Mouse (Mus musculus) lung, embryonic 14.5 days (tissue): ENCODE data around the gene Ceacam9. TPM values are rescaled to one million over a fixed set of nuclear protein-coding genes. Genes with fewer than 3 reads are reported as not detected.

Source experiments
- ATAC-seq: fragments of 200-750 bp; cut with Nextera tagmentation; 2 replicates; pipeline ENCODE4 v1.8.0; 2017; ENCODE audit warnings: mild to moderate bottlenecking, moderate TSS enrichment, moderate library complexity; ENCODE audit not compliant: insufficient read depth
- DNase-seq: peaks from one replicate; pipeline ENCODE4 v3.0.0-alpha.2; 2015
- H3K27ac ChIP-seq: fragments of 300-500 bp; sonication (generic); 2 replicates; pipeline ENCODE4 v1.5.1; 2014; ENCODE audit warnings: low read depth, mild to moderate bottlenecking, moderate library complexity
- H3K27me3 ChIP-seq: fragments of 300-500 bp; sonication (generic); 2 replicates; pipeline ENCODE4 v1.6.1; 2014; ENCODE audit warnings: low read length, control low read depth; ENCODE audit not compliant: insufficient read depth
- H3K36me3 ChIP-seq: fragments of 300-500 bp; sonication (generic); 2 replicates; pipeline ENCODE4 v1.6.1; 2014; ENCODE audit warnings: control low read depth; ENCODE audit not compliant: insufficient read depth
- H3K4me1 ChIP-seq: fragments of 300-500 bp; sonication (generic); 2 replicates; pipeline ENCODE4 v1.6.1; 2014; ENCODE audit warnings: antibody characterized with exemption, control low read depth; ENCODE audit not compliant: insufficient read depth
- H3K4me2 ChIP-seq: fragments of 300-500 bp; sonication (generic); 2 replicates; pipeline ENCODE4 v1.6.1; 2014; ENCODE audit warnings: mild to moderate bottlenecking
- H3K4me3 ChIP-seq: fragments of 300-500 bp; sonication (generic); 2 replicates; pipeline ENCODE4 v1.5.1; 2014; ENCODE audit warnings: low read depth, low read length
- H3K9ac ChIP-seq: fragments of 300-500 bp; sonication (generic); 2 replicates; pipeline ENCODE4 v1.6.1; 2014
- H3K9me3 ChIP-seq: fragments of 300-500 bp; sonication (generic); 2 replicates; pipeline ENCODE4 v1.6.1; 2016; ENCODE audit warnings: low read depth, low read length, control low read depth
- CTCF ChIP-seq: IDR thresholded peaks from 2 replicates; pipeline ENCODE4 v1.5.1; 2016; ENCODE audit warnings: antibody characterized with exemption, low read depth
- WGBS: fragments of 180-500 bp; shearing (Covaris S2); extraction: QIAGEN DNeasy Blood & Tissue Kit; methylation state at CpG from one replicate; pipeline ENCODE4 v1.1.7; 2014; 5-methylcytosine and 5-hydroxymethylcytosine counted together
- polyA plus RNA-seq: library from polyadenylated mRNA; unstranded; fragments of >200 nt; fragmentation: Nextera tagmentation; extraction: Ambion mirVana; gene quantifications from 2 replicates; pipeline ENCODE4 v1.2.1, GENCODE M21; 2014

Ceacam9 gene
- polyA plus RNA-seq, 1 experiment from 2014 or later = not detected

DNA sequence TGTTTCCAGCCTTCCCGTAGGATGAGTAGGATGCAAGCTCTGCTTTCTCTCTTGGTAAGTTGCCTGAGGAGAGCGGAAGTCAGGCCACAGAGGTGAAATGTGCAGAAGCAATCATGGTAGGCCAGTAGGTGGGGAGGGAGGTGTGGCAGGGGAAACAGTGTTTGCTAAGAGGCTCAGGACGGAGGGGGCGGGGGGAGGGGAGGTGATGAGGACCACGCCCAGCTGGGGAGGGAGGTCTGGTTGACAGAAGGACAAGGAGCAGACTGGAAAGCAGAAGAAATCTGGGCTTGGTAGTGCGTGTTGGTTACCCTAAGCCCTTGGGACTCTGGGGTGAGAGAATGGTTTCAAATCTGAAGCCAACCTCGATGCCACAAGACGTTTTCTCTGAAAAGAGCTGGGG, 38.6 kb downstream of the Ceacam9 start:
- Histone ChIP-seq H3K27ac (no peak overlapping the region), H3K4me2 (no peak overlapping the region), H3K9ac (no peak overlapping the region), H3K36me3 (no peaks in the 10 kb centered on the region), H3K27me3 (no peaks in the 10 kb centered on the region), H3K4me3 (no peak overlapping the region), H3K9me3 (no peaks in the 10 kb centered on the region), H3K4me1 (peaks cover 6% of the 10 kb centered on the region)
- WGBS = 17% methylated on average over 8 of the region's 8 CpGs
- DNase-seq (peak; percentile 39), ATAC-seq (no peak)
- TF ChIP-seq CTCF = no peak

DNA sequence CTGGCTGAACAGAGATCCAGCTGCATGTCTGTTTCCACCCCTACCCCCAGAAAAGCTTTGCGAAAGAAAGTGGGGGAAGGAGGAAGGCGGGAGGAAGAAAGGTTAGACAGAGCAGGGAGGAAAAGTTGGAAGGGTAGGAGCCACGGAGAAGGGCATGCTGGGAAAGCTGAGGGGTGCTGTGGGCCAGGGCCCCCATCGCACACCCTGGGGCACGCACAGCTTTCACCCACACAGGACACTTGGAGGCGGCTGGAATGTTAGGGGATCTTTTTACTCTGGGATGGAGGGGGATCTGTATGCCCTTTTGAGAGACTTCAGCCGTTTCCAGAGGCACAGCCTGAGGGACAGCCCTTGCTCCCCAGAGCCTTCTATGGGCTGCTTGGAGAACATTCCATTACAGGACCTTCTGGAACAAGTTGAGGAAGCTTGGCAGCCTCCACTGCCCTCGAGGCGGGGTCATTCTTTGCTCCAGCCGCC, 39.3 kb downstream of the Ceacam9 start:
- H3K9ac ChIP-seq = no peak overlapping the region
- no peak overlapping the region for H3K4me2 ChIP-seq
- peak overlapping the region; percentile 61; the same call in 1 of the 2 replicates for H3K27ac ChIP-seq
- H3K36me3 ChIP-seq = no peaks in the 10 kb centered on the region
- DNase-seq (peak; percentile 62), ATAC-seq (peak; percentile 73)
- WGBS = 25% methylated on average over 10 of the region's 10 CpGs
- no peak for TF ChIP-seq CTCF
- H3K4me1 ChIP-seq = peaks cover 6% of the 10 kb centered on the region
- H3K4me3 ChIP-seq = no peak overlapping the region
- no peaks in the 10 kb centered on the region for H3K9me3 ChIP-seq
- no peaks in the 10 kb centered on the region for H3K27me3 ChIP-seq

DNA sequence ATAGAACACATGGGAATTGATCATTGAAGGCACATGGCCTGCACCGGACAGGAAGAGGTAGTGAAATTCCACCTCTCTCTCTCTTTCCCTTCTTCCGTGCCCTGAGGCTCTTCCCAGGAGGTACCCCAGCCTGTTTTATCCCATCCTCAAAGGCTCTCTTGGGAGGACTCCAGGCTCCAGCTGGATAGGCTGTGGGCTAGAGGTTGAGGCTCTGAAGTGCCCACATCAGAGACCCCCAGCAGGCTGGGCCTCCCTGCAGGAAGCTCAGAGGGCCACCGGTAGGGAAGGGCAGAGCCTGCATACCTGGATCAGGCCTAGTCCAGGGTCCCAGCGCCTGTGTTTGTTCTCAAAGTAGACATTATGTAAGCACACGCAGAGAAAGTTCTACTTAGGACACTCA, 39.9 kb downstream of the Ceacam9 start:
- no peaks in the 10 kb centered on the region for H3K27me3 ChIP-seq
- 33% methylated on average over 5 of the region's 5 CpGs for WGBS
- no peaks in the 10 kb centered on the region for H3K9me3 ChIP-seq
- no peak overlapping the region for H3K4me2 ChIP-seq
- no peak overlapping the region for H3K9ac ChIP-seq
- H3K36me3 ChIP-seq = no peaks in the 10 kb centered on the region
- DNase-seq = no peak
- peaks cover 6% of the 10 kb centered on the region for H3K4me1 ChIP-seq
- no peak overlapping the region for H3K4me3 ChIP-seq
- no peak overlapping the region for H3K27ac ChIP-seq
- no peak for TF ChIP-seq CTCF
- ATAC-seq = 0 out of 2 replicates have a peak, but pooled peaks have one; percentile 11

DNA sequence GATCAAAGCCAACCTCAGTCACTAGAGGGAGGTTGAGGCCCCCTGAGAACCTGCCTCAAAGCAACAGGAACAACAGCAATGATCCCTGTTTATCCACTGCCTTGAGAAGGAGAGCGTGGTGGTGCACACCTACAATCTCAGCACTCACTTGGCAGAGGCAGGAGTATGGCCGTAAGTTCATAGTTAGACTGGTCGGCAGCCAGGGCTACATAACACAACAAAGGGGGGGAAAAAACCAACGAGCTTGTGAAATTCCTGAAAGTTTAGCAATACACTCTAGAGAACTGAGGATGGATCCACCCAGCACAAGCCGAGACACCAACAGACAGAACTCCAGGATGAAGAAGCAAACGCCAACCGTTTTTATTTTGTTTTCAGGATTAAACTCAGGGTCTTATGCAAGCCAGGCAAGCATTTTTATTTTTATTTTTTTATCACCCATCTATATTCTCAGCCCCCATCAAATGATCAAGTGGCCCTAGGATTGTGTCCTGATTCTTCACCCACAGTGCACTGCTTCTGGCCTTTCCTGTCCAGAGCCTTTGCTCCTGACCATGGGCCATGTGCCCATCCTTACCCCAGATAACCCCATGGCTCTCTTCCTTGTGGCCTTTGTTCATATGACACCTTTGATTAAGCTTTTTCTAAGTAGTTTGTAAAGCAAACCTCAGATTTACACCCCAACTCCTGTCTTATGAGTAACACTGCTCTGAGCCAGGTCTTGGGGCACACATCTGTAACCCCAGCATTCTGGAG, 41.9 kb downstream of the Ceacam9 start:
- Histone ChIP-seq H3K36me3 (no peaks in the 10 kb centered on the region), H3K9ac (no peak overlapping the region), H3K4me2 (no peak overlapping the region), H3K4me3 (no peak overlapping the region), H3K27me3 (no peaks in the 10 kb centered on the region), H3K9me3 (no peaks in the 10 kb centered on the region), H3K4me1 (peaks cover 6% of the 10 kb centered on the region), H3K27ac (no peak overlapping the region)
- WGBS = 80% methylated on average over 7 of the region's 7 CpGs
- ATAC-seq = no peak
- no peak for DNase-seq
- TF ChIP-seq CTCF = no peak

DNA sequence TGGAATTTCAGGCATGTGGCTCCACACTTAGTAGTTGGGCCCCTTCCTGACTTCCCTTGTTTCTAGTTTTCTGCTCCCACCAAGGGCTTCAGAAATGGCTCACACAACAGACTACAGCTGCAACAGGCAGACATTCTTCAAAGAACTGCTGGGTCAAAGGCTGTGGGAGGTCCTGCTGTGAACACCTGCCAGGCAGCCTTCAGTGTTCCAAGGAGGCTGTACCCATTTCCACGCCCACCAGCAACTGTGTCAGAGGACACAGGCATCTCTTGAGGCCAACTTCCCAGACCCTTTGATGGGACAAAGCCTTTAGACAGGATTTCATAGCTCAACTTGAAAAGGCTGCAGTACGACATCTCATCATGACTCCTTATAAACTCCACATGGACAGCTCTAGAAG, 44.7 kb downstream of the Ceacam9 start:
- no peak for TF ChIP-seq CTCF
- H3K9ac ChIP-seq = no peak overlapping the region
- no peaks in the 10 kb centered on the region for H3K9me3 ChIP-seq
- H3K27ac ChIP-seq = no peak overlapping the region
- no peaks in the 10 kb centered on the region for H3K36me3 ChIP-seq
- no peaks in the 10 kb centered on the region; the same call in 1 of the 2 replicates for H3K4me1 ChIP-seq
- WGBS = 42% methylated on average over 2 of the region's 2 CpGs
- no peak overlapping the region for H3K4me2 ChIP-seq
- no peak overlapping the region for H3K4me3 ChIP-seq
- DNase-seq (no peak), ATAC-seq (no peak)
- no peaks in the 10 kb centered on the region for H3K27me3 ChIP-seq

Other genes starting within 250 kb of the Ceacam9 start
- gene Npas1, start 244.2 kb upstream of the Ceacam9 start, polyA plus RNA-seq = 0.07 TPM in 1 of 2 replicates, not detected in the other
- 29.6 and 30.5 TPM in 2 replicates for gene Arhgap35, start 106.9 kb upstream of the Ceacam9 start, polyA plus RNA-seq
- not detected in 2 replicates for gene Ceacam15, start 46.2 kb upstream of the Ceacam9 start, polyA plus RNA-seq
- gene Ap2s1, start 16.5 kb downstream of the Ceacam9 start, polyA plus RNA-seq = 287 and 295 TPM in 2 replicates
- gene Slc1a5, start 59.4 kb downstream of the Ceacam9 start, polyA plus RNA-seq = 32.6 and 35.7 TPM in 2 replicates
- 117 and 134 TPM in 2 replicates for gene Strn4, start 94.0 kb downstream of the Ceacam9 start, polyA plus RNA-seq
- 27.7 and 31.9 TPM in 2 replicates for gene Fkrp, start 94.8 kb downstream of the Ceacam9 start, polyA plus RNA-seq
- 19.6 and 20.2 TPM in 2 replicates for gene Prkd2, start 121.0 kb downstream of the Ceacam9 start, polyA plus RNA-seq
- gene Dact3, start 153.4 kb downstream of the Ceacam9 start, polyA plus RNA-seq = 6.6 and 7.8 TPM in 2 replicates
- 10.8 and 11.1 TPM in 2 replicates for gene Gng8, start 169.9 kb downstream of the Ceacam9 start, polyA plus RNA-seq
- gene Ptgir, start 184.6 kb downstream of the Ceacam9 start, polyA plus RNA-seq = 1.3 and 1.6 TPM in 2 replicates
- 139 and 155 TPM in 2 replicates for gene Calm3, start 202.2 kb downstream of the Ceacam9 start, polyA plus RNA-seq
- gene Pnmal2, start 222.8 kb downstream of the Ceacam9 start, polyA plus RNA-seq = 3.1 and 3.3 TPM in 2 replicates
- 0.11 and 0.20 TPM in 2 replicates for gene Pnmal1, start 237.8 kb downstream of the Ceacam9 start, polyA plus RNA-seq